Mouse (Mus musculus) C2C12 (cell line): Measurements from ENCODE around the gene Gm17606. TPM values are rescaled to one million over a fixed set of nuclear protein-coding genes. Genes with fewer than 3 reads are reported as not detected.

Experiments
- H3K27me3 ChIP-seq: one replicate; pipeline ENCODE4 v1.6.1; 2011; ENCODE audit not compliant: control insufficient read depth, insufficient read depth, insufficient read length
- H3K36me3 ChIP-seq: one replicate; pipeline ENCODE4 v1.6.1; 2011; ENCODE audit not compliant: control insufficient read depth, insufficient read depth
- H3K4me3 ChIP-seq: one replicate; pipeline ENCODE4 v1.5.1; 2011; ENCODE audit warnings: mild to moderate bottlenecking, control low read depth; ENCODE audit not compliant: poor library complexity, insufficient read depth, severe bottlenecking
- H3K79me2 ChIP-seq: one replicate; pipeline ENCODE4 v1.6.1; 2011; ENCODE audit not compliant: control insufficient read depth, insufficient read depth
- H3K79me3 ChIP-seq: one replicate; pipeline ENCODE4 v1.6.1; 2011; ENCODE audit warnings: low read depth, control low read depth
- H3ac ChIP-seq: one replicate; pipeline ENCODE3; 2011; ENCODE audit warnings: low read depth; ENCODE audit not compliant: control insufficient read depth, insufficient read length
- CEBPB ChIP-seq: IDR thresholded peaks from one replicate; pipeline ENCODE4 v1.6.1; 2011; ENCODE audit warnings: low read depth, mild to moderate bottlenecking, control low read depth, moderate library complexity
- CTCF ChIP-seq: IDR thresholded peaks from one replicate; pipeline ENCODE4 v1.5.1; 2011; ENCODE audit not compliant: control insufficient read depth, insufficient read depth, insufficient read length
- FOSL1 ChIP-seq: IDR thresholded peaks from one replicate; pipeline ENCODE4 v1.8.0; 2011; ENCODE audit warnings: mild to moderate bottlenecking, low read length; ENCODE audit not compliant: poor library complexity, insufficient read depth, severe bottlenecking
- MAX ChIP-seq: IDR thresholded peaks from one replicate; pipeline ENCODE4 v1.6.1; 2011; ENCODE audit warnings: mild to moderate bottlenecking, control low read depth
- MYOD1 ChIP-seq: IDR thresholded peaks from one replicate; pipeline ENCODE4 v1.6.1; 2011; ENCODE audit warnings: low read depth; ENCODE audit not compliant: control insufficient read depth, insufficient read length
- MYOG ChIP-seq: IDR thresholded peaks from one replicate; pipeline ENCODE4 v1.6.1; 2011; ENCODE audit not compliant: control insufficient read depth, insufficient read length; ENCODE audit errors: extremely low read depth
- USF1 ChIP-seq: IDR thresholded peaks from one replicate; pipeline ENCODE4 v1.6.1; 2011; ENCODE audit warnings: low read depth, mild to moderate bottlenecking, control low read depth, moderate library complexity
- polyA plus RNA-seq: library from polyadenylated mRNA; unstranded; fragments of >200 nt; fragmentation: generic; extraction: Trizol; gene quantifications from one replicate; pipeline ENCODE4 v1.2.1, GENCODE M21; 2012; ENCODE audit warnings: missing spikeins

The Gm17606 gene
- polyA plus RNA-seq, 1 experiment = not detected

DNA sequence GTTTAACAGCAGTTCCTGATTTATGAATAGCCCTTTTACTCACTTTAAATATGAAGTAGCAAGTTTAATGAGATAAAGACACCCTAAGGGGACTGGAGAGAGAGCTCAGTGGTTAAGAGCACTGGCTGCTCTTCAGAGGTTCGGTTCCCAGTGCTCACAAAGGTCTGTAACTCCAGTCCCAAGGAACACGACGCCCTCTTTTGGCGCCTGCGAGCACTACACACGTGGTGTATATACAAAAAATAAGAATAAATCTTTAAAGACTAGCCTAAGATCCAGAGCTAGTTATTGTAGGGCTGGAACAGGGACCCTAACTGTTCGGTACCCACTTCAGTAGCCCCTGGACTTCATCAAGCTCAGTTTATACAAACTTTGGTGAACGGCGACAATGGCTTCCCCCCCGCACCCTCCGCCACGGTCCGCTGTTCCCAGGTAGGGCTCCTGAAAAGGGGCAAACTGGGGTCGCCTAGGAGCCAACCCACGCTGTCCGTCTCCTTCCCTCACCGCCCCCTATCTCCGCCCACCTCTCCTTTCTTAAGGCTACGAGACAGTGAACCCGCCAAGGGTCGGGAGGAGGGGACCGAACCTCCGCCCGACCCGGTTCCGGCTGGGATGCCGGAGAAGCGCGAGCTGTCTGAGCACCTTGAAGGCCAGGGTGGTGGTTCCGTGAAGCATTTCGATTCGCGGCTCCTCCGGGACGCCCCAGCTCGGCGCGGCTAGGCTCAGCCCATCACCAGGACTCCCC is 23.4 kb upstream of the Gm17606 start:
- H3K79me2 ChIP-seq = peaks cover 33% of the 10 kb centered on the region
- peak overlapping the region; percentile 53 for H3K4me3 ChIP-seq
- H3K27me3 ChIP-seq = no peaks in the 10 kb centered on the region
- peaks cover 22% of the 10 kb centered on the region for H3K79me3 ChIP-seq
- peaks cover 30% of the 10 kb centered on the region for H3K36me3 ChIP-seq
- H3ac ChIP-seq = peak overlapping the region; percentile 77
- TF ChIP-seq CTCF (no peak), MYOG (no peak), FOSL1 (no peak), CEBPB (no peak), USF1 (no peak), MAX (no peak), MYOD1 (no peak)

DNA sequence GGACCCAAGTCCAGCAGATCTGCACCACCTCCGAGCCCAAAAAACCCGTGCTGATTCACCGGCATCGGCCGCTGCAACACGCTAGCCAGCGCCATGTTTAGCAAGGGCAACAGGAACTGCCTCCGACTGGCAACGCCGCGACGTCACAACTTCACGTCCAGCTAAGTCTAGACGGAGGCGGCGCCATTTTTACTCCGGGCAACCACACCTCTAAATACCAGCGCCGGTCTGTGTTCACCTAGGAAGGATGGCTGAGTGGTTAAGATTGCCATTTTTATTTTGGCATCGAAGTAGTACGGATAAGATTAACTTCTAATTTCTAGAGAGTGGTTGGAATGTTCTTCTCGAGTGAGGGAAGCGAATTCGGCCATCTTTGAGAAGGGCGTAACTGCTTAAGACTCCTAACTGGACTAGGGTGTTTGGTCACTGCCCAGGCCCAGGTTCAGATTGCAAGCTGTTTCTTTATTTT is 22.8 kb upstream of the Gm17606 start, which contains the start of gene Psmb5:
Gene Psmb5, minus strand, starts transcription at position 126 of the 469 bp plus-strand sequence.
- peaks cover 22% of the 10 kb centered on the region for H3K79me3 ChIP-seq
- peak within 1 kb of the TSS; percentile 77 for H3ac ChIP-seq
- no peak for TF ChIP-seq MYOG
- TF ChIP-seq USF1 = no peak
- TF ChIP-seq FOSL1 = no peak
- TF ChIP-seq MYOD1 = no peak
- no peak for TF ChIP-seq CTCF
- TF ChIP-seq CEBPB = no peak
- no peak for TF ChIP-seq MAX
- H3K4me3 ChIP-seq = peak within 1 kb of the TSS; percentile 53
- no peaks in the 10 kb centered on the region for H3K27me3 ChIP-seq
- peaks cover 33% of the 10 kb centered on the region for H3K79me2 ChIP-seq
- peaks cover 24% of the 10 kb centered on the region for H3K36me3 ChIP-seq

DNA sequence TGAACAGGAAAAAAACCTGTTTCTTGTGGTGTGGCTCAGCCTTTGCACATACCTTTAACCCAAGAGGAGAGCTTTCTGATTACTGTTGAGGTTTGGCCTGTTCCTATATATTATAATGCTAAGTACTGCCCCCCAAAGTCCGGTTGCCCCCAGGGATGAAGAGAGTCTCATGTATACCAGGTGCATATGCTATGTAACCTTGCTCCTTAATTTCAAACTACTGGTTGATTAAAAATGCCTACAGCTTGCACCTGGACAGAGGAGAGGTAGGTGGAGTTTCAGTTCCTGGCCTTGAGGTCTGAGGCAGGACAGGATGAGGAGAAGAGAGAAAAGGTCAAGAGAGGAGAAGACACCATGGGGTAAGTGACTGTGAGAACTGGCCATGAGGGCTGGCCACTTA is 19.6 kb upstream of the Gm17606 start, which contains the start of gene Psmb11:
Gene Psmb11, plus strand, starts transcription at position 301 of the 400 bp plus-strand sequence.
- no peaks in the 10 kb centered on the region for H3K27me3 ChIP-seq
- H3K79me3 ChIP-seq = peaks cover 10% of the 10 kb centered on the region
- no peak within 1 kb of the TSS for H3K4me3 ChIP-seq
- TF ChIP-seq MYOD1 = no peak
- TF ChIP-seq MAX = no peak
- TF ChIP-seq MYOG = no peak
- no peak for TF ChIP-seq FOSL1
- no peak for TF ChIP-seq CTCF
- TF ChIP-seq CEBPB = no peak
- H3K79me2 ChIP-seq = peaks cover 16% of the 10 kb centered on the region
- H3ac ChIP-seq = no peak within 1 kb of the TSS
- H3K36me3 ChIP-seq = peaks cover 3% of the 10 kb centered on the region

DNA sequence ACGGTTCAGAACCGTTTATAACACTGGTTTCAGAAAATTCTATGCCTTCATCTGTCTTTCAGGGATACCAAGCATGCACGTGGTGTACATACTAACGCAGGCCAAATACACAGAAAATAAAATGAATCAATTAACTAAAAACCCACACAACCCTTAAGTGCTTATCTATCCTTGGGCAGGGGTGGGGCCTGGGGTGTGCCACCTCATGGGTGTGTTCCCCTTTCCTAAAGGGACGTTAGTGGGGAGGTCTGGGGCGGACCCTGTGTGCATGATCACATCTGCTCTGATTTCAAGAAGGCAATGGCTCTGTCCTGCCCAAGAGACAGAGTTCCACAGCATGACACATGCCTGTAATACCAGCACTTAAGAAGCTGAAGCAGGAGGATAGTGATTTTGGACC is 17.4 kb upstream of the Gm17606 start:
- H3K27me3 ChIP-seq = no peaks in the 10 kb centered on the region
- no peaks in the 10 kb centered on the region for H3K79me2 ChIP-seq
- H3ac ChIP-seq = no peak overlapping the region
- H3K36me3 ChIP-seq = no peaks in the 10 kb centered on the region
- no peak overlapping the region for H3K4me3 ChIP-seq
- H3K79me3 ChIP-seq = no peaks in the 10 kb centered on the region
- TF ChIP-seq CEBPB (no peak), MYOG (no peak), CTCF (no peak), MYOD1 (no peak), USF1 (no peak), FOSL1 (no peak)

DNA sequence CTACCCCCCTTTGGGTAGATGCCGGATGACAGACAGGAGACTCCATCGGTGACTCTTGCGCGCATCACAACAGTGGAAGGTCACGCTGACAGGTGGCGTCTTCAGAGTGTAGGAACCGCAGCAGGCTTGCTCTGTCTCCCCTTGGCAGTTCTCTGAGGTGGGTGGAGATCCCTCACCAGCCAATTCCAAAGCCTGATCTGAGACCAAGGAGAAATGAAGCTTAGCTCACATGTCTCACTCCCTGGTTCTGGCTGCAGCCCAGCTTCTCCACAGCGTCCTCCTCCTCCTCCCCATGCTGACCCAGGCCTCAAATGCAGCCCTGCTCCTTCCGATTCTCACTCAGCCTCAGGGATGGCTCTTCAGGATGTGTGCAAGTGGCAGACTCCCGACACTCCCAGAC is 15.8 kb upstream of the Gm17606 start:
- TF ChIP-seq USF1 (no peak), MAX (no peak), CEBPB (no peak), FOSL1 (no peak), MYOD1 (no peak)
- Histone ChIP-seq H3K36me3 (no peaks in the 10 kb centered on the region), H3K79me2 (no peaks in the 10 kb centered on the region), H3K27me3 (no peaks in the 10 kb centered on the region), H3K4me3 (no peak overlapping the region), H3K79me3 (no peaks in the 10 kb centered on the region), H3ac (no peak overlapping the region)

DNA sequence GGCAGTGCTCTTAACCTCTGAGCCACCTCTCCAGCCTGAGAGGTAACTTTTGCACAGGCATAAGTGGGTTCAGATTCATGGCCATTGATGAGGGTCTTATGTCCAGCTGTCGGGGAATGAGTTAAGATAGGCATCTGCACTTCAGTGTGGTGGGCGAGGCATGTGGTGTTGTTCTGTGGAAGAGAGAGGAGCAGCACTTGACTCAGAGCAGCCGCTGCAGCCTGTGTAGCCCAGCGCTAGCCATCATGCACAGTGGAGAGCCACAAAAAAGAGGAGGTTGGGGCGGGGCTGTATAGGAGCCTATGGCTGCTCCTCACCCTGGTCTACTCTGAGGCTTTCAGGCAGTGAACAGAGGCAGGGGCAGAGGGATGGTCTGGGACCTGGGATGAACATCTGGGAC is 12.6 kb upstream of the Gm17606 start:
- no peak overlapping the region for H3ac ChIP-seq
- H3K27me3 ChIP-seq = no peaks in the 10 kb centered on the region
- no peaks in the 10 kb centered on the region for H3K36me3 ChIP-seq
- no peaks in the 10 kb centered on the region for H3K79me3 ChIP-seq
- H3K79me2 ChIP-seq = no peaks in the 10 kb centered on the region
- H3K4me3 ChIP-seq = no peak overlapping the region
- TF ChIP-seq CTCF = no peak
- TF ChIP-seq FOSL1 = no peak
- TF ChIP-seq MYOG = no peak
- TF ChIP-seq CEBPB = no peak
- TF ChIP-seq USF1 = no peak
- TF ChIP-seq MAX = no peak
- TF ChIP-seq MYOD1 = no peak
